Mouse (Mus musculus) mouse trophoblast stem cell (cell line): ENCODE measurements around the gene Cmip.

Experiments used
- in situ Hi-C, 2 experiments: fragments of 300-500 bp; cut with MseI, MboI; formaldehyde crosslinking; loops; 2 replicates in 1 of 2; 3 replicates in 1 of 2; pipeline ENCODE4 v1.15.1; 2025

Gene Cmip

DNA sequence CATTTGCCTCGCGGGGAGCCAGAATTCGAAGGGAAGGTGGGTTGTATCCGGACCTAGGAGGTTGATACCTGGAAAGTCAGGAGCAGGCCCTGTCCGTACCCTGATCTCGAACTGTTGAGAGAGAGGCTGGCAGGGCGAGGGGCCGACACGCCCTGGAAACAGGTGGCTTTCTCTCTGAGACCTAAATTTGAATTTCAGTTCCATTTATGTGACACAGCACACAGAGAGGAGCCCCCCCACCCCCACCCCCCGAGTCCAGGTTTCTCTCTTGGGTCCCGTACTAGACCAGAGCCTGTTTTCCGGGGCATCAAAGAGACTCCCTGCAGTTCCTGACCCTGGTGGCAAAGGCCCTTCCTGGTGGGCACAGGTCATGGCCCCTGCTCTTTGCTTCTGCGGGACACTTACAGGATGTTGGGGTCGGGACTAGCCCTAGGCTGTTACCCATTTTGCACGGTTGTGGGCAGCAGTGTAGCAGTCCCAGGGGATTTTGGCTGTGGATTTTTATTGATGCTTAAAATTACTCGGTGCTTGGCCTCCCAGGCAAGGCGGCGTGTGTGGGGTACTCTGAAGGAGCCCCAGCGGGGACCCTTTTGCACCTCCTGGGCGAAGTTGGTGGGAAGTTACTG, 242.2 kb downstream of the Cmip start:
- in situ Hi-C loops, result no loop called here

DNA sequence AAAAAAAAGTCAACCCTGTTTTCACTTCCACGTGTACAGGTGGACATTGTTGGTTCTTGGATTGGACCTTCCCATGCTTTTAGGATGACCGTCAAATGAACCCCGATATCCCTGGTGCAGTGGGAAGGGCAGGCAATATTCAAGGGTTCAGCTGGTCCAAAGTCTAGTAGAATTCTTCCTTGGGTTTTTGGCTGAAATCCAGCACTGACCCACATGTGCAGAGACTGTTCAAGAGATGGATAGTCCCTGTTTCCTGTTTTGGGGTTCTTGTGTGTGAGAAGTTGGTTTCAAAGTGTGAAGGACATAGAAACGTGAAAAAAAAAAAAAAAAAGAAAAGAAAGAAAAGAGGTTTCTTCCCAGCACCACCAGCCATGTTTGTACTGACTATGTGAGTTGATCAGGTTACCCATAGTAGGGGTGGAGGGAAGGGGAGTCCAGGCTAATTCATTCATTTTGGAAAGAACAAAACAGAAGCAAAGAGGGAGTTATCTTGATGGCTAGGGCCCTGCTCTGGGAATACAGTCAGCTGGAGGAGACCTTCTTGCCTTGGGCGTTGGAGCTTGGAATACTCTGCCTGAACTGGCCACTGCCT, 243.5 kb downstream of the Cmip start:
- in situ Hi-C loops, result no loop called here

DNA sequence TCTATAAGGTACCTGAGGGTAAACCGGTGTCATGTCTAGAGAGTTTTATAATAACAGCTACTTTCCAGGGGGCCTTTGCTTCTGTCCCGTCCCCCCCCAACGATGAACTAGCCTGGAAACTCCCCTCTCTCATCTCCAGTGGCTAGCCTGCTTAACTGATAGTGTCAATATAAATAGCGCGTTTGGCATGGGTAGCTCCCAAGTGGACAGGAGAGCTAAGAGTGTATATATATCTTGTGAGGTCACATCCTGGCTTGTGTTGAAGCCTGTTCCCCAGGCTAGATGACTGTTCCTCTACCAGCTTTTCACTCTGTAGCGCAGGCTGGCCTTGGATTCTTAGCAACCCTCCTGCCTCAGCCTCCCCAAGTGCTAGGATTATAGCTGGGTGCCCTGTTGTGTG, 244.5 kb downstream of the Cmip start:
- in situ Hi-C loops, result no loop called here

DNA sequence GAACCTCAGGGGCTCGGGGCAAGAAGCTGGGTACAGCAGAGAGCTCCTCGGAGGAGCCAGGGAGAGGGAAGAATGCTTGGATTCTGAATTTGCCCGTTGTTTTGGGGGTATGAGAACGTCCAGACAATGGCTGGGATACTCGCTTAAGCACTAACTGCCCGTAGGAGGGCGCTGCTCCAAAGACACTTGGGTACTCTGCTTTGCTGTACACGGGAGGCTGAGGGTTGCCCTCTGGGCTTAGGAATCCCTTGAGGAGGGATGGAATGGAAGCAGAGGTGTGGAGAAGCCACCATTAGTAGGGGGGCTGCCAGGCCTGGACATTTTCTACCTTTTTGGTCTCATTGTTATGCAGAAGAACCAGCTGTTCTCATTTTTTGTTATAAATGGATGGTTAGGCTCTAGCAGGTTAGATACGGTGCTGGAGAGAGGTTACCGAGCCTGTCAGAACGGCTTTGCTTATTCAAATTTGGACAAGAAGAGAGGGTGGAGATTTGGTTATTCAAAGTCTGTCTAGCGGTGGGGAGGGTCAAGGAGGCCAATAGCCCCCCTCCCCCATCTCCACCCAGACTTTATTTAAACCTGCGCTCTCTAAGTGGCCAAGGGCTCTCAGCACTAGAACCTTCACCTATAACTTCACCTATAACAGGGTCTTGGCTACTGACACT, 246.7 kb downstream of the Cmip start:
- in situ Hi-C loops, result no loop called here

DNA sequence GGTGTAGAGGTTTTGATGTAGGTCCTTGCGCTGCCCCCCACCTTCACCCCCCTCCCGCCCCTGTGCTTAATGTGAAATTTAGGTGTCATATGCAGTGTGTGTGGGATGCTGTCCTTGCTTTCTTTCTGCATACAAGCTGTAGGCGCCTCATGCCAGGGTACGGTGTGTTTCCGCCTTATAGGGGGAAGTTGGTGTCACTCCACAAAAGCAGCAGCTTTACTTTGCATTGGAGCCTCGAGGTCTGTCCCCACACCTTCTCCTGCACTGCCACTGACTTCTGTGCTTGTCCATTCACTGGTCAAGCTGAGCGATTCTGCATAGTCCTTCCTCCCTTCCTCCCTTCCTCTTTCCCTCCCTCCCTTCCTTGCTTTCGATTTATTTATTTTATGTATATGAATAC, 250.8 kb downstream of the Cmip start:
- in situ Hi-C loops, result no loop called here
